Mouse (Mus musculus) forebrain, embryonic 11.5 days (tissue): ENCODE data around the gene Hcfc2. TPM values are rescaled to one million over a fixed set of nuclear protein-coding genes. Genes with fewer than 3 reads are reported as not detected.

Source experiments
- ATAC-seq: fragments of 200-750 bp; cut with Nextera tagmentation; replicated peaks from 2 replicates; pipeline ENCODE4 v1.8.0; 2017; ENCODE audit warnings: moderate TSS enrichment; ENCODE audit not compliant: low FRiP score
- DNase-seq: peaks from one replicate; pipeline ENCODE4 v3.0.0-alpha.2; 2017; ENCODE audit warnings: low spot score
- H3K27ac ChIP-seq: fragments of 300-500 bp; sonication (generic); 2 replicates; pipeline ENCODE4 v1.5.1; 2014; ENCODE audit warnings: low read depth, low read length
- H3K27me3 ChIP-seq: fragments of 300-500 bp; sonication (generic); 2 replicates; pipeline ENCODE4 v1.6.1; 2014; ENCODE audit warnings: mild to moderate bottlenecking, low read length, mixed read lengths; ENCODE audit not compliant: control insufficient read depth, insufficient read depth
- H3K36me3 ChIP-seq: fragments of 300-500 bp; sonication (generic); 2 replicates; pipeline ENCODE4 v1.6.1; 2014; ENCODE audit warnings: mild to moderate bottlenecking, low read length, moderate library complexity, mixed read lengths; ENCODE audit not compliant: control insufficient read depth, insufficient read depth
- H3K4me1 ChIP-seq: fragments of 300-500 bp; sonication (generic); replicated peaks from 2 replicates; pipeline ENCODE4 v1.6.1; 2014; ENCODE audit warnings: low read length, mixed read lengths; ENCODE audit not compliant: control insufficient read depth, insufficient read depth
- H3K4me2 ChIP-seq: fragments of 300-500 bp; sonication (generic); 2 replicates; pipeline ENCODE4 v1.6.1; 2014; ENCODE audit warnings: low read depth, mild to moderate bottlenecking, low read length, moderate library complexity, mixed read lengths; ENCODE audit not compliant: severe bottlenecking
- H3K4me3 ChIP-seq: fragments of 300-500 bp; sonication (generic); 2 replicates; pipeline ENCODE4 v1.5.1; 2014; ENCODE audit warnings: low read depth, low read length
- H3K9ac ChIP-seq: fragments of 300-500 bp; sonication (generic); 2 replicates; pipeline ENCODE4 v1.6.1; 2014; ENCODE audit warnings: low read length
- H3K9me3 ChIP-seq: fragments of 300-500 bp; sonication (generic); 2 replicates; pipeline ENCODE4 v1.6.1; 2016; ENCODE audit warnings: low read length, mixed read lengths; ENCODE audit not compliant: control insufficient read depth
- WGBS: fragments of 180-500 bp; shearing (Covaris S2); extraction: QIAGEN DNeasy Blood & Tissue Kit; methylation state at CpG from one replicate; pipeline ENCODE4 v1.1.7; 2014; 5-methylcytosine and 5-hydroxymethylcytosine counted together
- polyA plus RNA-seq: library from polyadenylated mRNA; unstranded; fragments of >200 nt; fragmentation: Nextera tagmentation; extraction: Ambion mirVana; gene quantifications from 2 replicates; pipeline ENCODE4 v1.2.1, GENCODE M21; 2014

Hcfc2 gene
- polyA plus RNA-seq, 1 experiment from 2014 or later = 28.9 TPM

- Histone ChIP-seq H3K9me3 (no peaks in the 10 kb centered on the region), H3K4me3 (no peak overlapping the region), H3K36me3 (no peaks in the 10 kb centered on the region), H3K27me3 (no peaks in the 10 kb centered on the region), H3K4me2 (no peak overlapping the region), H3K9ac (no peak overlapping the region), H3K27ac (no peak overlapping the region), H3K4me1 (peaks cover 3% of the 10 kb centered on the region; the same call in 1 of the 2 replicates)
- 76% methylated on average over 4 of the region's 4 CpGs for WGBS
- no peak for ATAC-seq
- no peak for DNase-seq
Observed at GRCm38 (mm10) chr10:82696453-82697079, 606 bp downstream of the Hcfc2 start.

- Histone ChIP-seq H3K27ac (no peak overlapping the region), H3K9ac (no peak overlapping the region), H3K4me2 (no peak overlapping the region), H3K4me3 (no peak overlapping the region), H3K27me3 (no peaks in the 10 kb centered on the region), H3K36me3 (no peaks in the 10 kb centered on the region), H3K9me3 (no peaks in the 10 kb centered on the region), H3K4me1 (peaks cover 3% of the 10 kb centered on the region; the same call in 1 of the 2 replicates)
- DNase-seq = no peak
- ATAC-seq = no peak
- 81% methylated on average over 3 of the region's 3 CpGs for WGBS
Observed at GRCm38 (mm10) chr10:82697305-82697898, 1.4 kb downstream of the Hcfc2 start.

- Histone ChIP-seq H3K4me1 (peaks cover 3% of the 10 kb centered on the region; the same call in 1 of the 2 replicates), H3K9ac (peak overlapping the region; percentile 68), H3K9me3 (no peaks in the 10 kb centered on the region), H3K4me2 (peak overlapping the region; percentile 88), H3K4me3 (peak overlapping the region; percentile 86), H3K27ac (peak overlapping the region; percentile 62; the same call in 1 of the 2 replicates), H3K27me3 (no peaks in the 10 kb centered on the region), H3K36me3 (no peaks in the 10 kb centered on the region)
- DNase-seq (peak; percentile 94), ATAC-seq (peak; percentile 95)
- WGBS = under 1% methylated on average over 41 of the region's 42 CpGs
Observed at GRCm38 (mm10) chr10:82698712-82699261, 2.8 kb downstream of the Hcfc2 start.

GRCm38 (mm10) chr10:82699296-82699941, 3.5 kb downstream of the Hcfc2 start:
- Histone ChIP-seq H3K4me3 (peak overlapping the region; percentile 86), H3K4me2 (peak overlapping the region; percentile 88), H3K36me3 (no peaks in the 10 kb centered on the region), H3K27ac (peak overlapping the region; percentile 62; the same call in 1 of the 2 replicates), H3K9ac (peak overlapping the region; percentile 68), H3K9me3 (no peaks in the 10 kb centered on the region), H3K4me1 (peaks cover 3% of the 10 kb centered on the region; the same call in 1 of the 2 replicates), H3K27me3 (no peaks in the 10 kb centered on the region)
- ATAC-seq (peak; percentile 86), DNase-seq (peak; percentile 61)
- 1% methylated on average over 56 of the region's 59 CpGs for WGBS

- H3K27me3 ChIP-seq = no peaks in the 10 kb centered on the region
- H3K36me3 ChIP-seq = no peaks in the 10 kb centered on the region; the same call in 1 of the 2 replicates
- DNase-seq (no peak), ATAC-seq (no peak)
- H3K27ac ChIP-seq = no peak overlapping the region
- H3K4me3 ChIP-seq = no peak overlapping the region
- H3K9ac ChIP-seq = no peak overlapping the region
- no peak overlapping the region for H3K4me2 ChIP-seq
- WGBS = 90% methylated on average over 8 of the region's 8 CpGs
- no peaks in the 10 kb centered on the region for H3K9me3 ChIP-seq
- H3K4me1 ChIP-seq = no peaks in the 10 kb centered on the region
Observed at GRCm38 (mm10) chr10:82741354-82741753, 45.4 kb downstream of the Hcfc2 start.

- Histone ChIP-seq H3K27ac (no peak overlapping the region), H3K9ac (no peak overlapping the region), H3K4me3 (no peak overlapping the region), H3K4me2 (no peak overlapping the region), H3K9me3 (no peaks in the 10 kb centered on the region), H3K36me3 (no peaks in the 10 kb centered on the region; the same call in 1 of the 2 replicates), H3K4me1 (no peaks in the 10 kb centered on the region), H3K27me3 (no peaks in the 10 kb centered on the region)
- no peak for ATAC-seq
- 86% methylated on average over 4 of the region's 4 CpGs for WGBS
- no peak for DNase-seq
Observed at GRCm38 (mm10) chr10:82741876-82742275, 45.9 kb downstream of the Hcfc2 start.

- H3K36me3 ChIP-seq = no peaks in the 10 kb centered on the region; the same call in 1 of the 2 replicates
- H3K9me3 ChIP-seq = no peaks in the 10 kb centered on the region
- no peaks in the 10 kb centered on the region for H3K27me3 ChIP-seq
- H3K4me2 ChIP-seq = no peak overlapping the region
- no peak overlapping the region for H3K9ac ChIP-seq
- DNase-seq (no peak), ATAC-seq (no peak)
- H3K27ac ChIP-seq = no peak overlapping the region
- H3K4me3 ChIP-seq = no peak overlapping the region
- WGBS = 75% methylated on average over 1 of the region's 1 CpGs
- no peaks in the 10 kb centered on the region for H3K4me1 ChIP-seq
Observed at GRCm38 (mm10) chr10:82742578-82742977, 46.6 kb downstream of the Hcfc2 start.

- H3K4me3 ChIP-seq = no peak overlapping the region
- no peak for DNase-seq
- H3K27me3 ChIP-seq = no peaks in the 10 kb centered on the region
- H3K4me1 ChIP-seq = no peaks in the 10 kb centered on the region
- WGBS = 91% methylated on average over 6 of the region's 6 CpGs
- H3K9me3 ChIP-seq = no peaks in the 10 kb centered on the region
- no peak for ATAC-seq
- peaks cover 7% of the 10 kb centered on the region; the same call in 1 of the 2 replicates for H3K36me3 ChIP-seq
- no peak overlapping the region for H3K4me2 ChIP-seq
- H3K27ac ChIP-seq = no peak overlapping the region
- H3K9ac ChIP-seq = no peak overlapping the region
Observed at GRCm38 (mm10) chr10:82744296-82744695, 48.3 kb downstream of the Hcfc2 start.
